In the genomic region with DNA sequence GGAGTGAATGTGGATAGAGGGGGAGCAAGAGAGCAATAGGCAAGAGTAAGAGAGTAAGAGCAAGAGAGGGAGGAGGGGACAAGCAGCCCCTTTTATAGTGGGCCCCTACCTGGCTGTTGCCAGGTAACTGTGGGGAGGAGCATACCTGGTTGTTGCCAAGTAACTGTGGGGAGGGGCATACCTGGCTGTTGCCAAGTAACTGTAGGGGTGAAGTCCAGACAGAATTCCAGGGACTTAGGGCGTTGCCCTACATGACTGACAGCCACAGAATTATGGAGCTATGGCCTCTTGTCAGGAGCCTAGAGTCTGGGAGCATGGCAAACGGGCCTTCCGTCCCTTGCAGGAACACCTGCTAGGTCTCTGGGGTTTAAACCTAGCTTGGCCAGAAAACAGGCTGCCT, we compare ENCODE assay signal across 20 mouse cellular contexts.
DNase-seq lines count a peak whose midpoint lies in the region; ATAC-seq and TF ChIP-seq lines count a peak whose summit lies in the region.
"Had no signal": no experiment of that assay in that cellular context is flagged by ENCODE, and none has a peak within 500 bp of the region (broad histone marks: within the 10 kb centered on the region; RNA-seq: fewer than 3 reads in every experiment).

No protein-coding gene starts in this region.

- no peak for ATAC-seq in kidney, embryonic 16.5 days (ENCODE audit: low FRiP score, low TSS enrichment)
- ATAC-seq in intestine, embryonic 15.5 days: peak; percentile 95
- peak; percentile 56; the same call in 1 of the 2 replicates for ATAC-seq in stomach, embryonic 15.5 days (ENCODE audit: insufficient read depth, low FRiP score, low read depth)
- ATAC-seq: activated CD4-positive, CD25-positive, alpha-beta regulatory T cell, adult 4 months had no signal

- no peaks in the 10 kb centered on the region for H3K27me3 ChIP-seq in kidney, adult 2 months (replicated peaks; ENCODE audit: control insufficient read depth, insufficient read depth, low read length)
- H3K27me3 ChIP-seq in kidney, embryonic 16.5 days (ENCODE audit: insufficient read depth, low read length): no peaks in the 10 kb centered on the region
- H3K27me3 ChIP-seq in intestine, embryonic 15.5 days (replicated peaks): no peaks in the 10 kb centered on the region
- no peaks in the 10 kb centered on the region for H3K27me3 ChIP-seq in stomach, embryonic 15.5 days (replicated peaks)
- H3K27me3 ChIP-seq: embryonic facial prominence, embryonic 13.5 days; forebrain, embryonic 12.5 days; heart, embryonic 12.5 days had no signal

- WGBS in kidney, adult 2 months: 64% methylated on average over 3 of the region's 3 CpGs
- 68% methylated on average over 3 of the region's 3 CpGs for WGBS in kidney, embryonic 16.5 days
- 62% methylated on average over 3 of the region's 3 CpGs for WGBS in intestine, embryonic 15.5 days
- WGBS in stomach, embryonic 15.5 days: 63% methylated on average over 3 of the region's 3 CpGs

- no peak overlapping the region for H3K9ac ChIP-seq in kidney, embryonic 16.5 days (replicated peaks; ENCODE audit: low read length)
- no peak overlapping the region for H3K9ac ChIP-seq in intestine, embryonic 15.5 days
- no peak overlapping the region for H3K9ac ChIP-seq in stomach, embryonic 15.5 days
- H3K9ac ChIP-seq: embryonic facial prominence, embryonic 13.5 days; forebrain, embryonic 12.5 days; heart, embryonic 12.5 days; hindbrain, embryonic 14.5 days had no signal

- H3K36me3 ChIP-seq in kidney, adult 2 months (ENCODE audit: control insufficient read depth, insufficient read depth, low read length): no peaks in the 10 kb centered on the region
- H3K36me3 ChIP-seq in kidney, embryonic 16.5 days (ENCODE audit: insufficient read depth, low read length): no peaks in the 10 kb centered on the region
- H3K36me3 ChIP-seq in intestine, embryonic 15.5 days: no peaks in the 10 kb centered on the region
- H3K36me3 ChIP-seq in stomach, embryonic 15.5 days: no peaks in the 10 kb centered on the region
- H3K36me3 ChIP-seq: embryonic facial prominence, embryonic 13.5 days; forebrain, embryonic 12.5 days; heart, embryonic 12.5 days; hindbrain, embryonic 10.5 days had no signal

- H3K9me3 ChIP-seq in kidney, embryonic 16.5 days (ENCODE audit: low read length): no peaks in the 10 kb centered on the region
- H3K9me3 ChIP-seq in intestine, embryonic 15.5 days: no peaks in the 10 kb centered on the region
- H3K9me3 ChIP-seq in stomach, embryonic 15.5 days: no peaks in the 10 kb centered on the region
- H3K9me3 ChIP-seq: embryonic facial prominence, embryonic 13.5 days; forebrain, embryonic 12.5 days; heart, embryonic 12.5 days; hindbrain, embryonic 10.5 days had no signal

- no peak overlapping the region for H3K4me2 ChIP-seq in kidney, embryonic 16.5 days (replicated peaks; ENCODE audit: low read depth, low read length)
- no peak overlapping the region for H3K4me2 ChIP-seq in intestine, embryonic 15.5 days (replicated peaks)
- H3K4me2 ChIP-seq in stomach, embryonic 15.5 days: no peak overlapping the region
- H3K4me2 ChIP-seq: embryonic facial prominence, embryonic 13.5 days; forebrain, embryonic 12.5 days; heart, embryonic 12.5 days; hindbrain, embryonic 14.5 days had no signal

- no peak overlapping the region for H3K4me3 ChIP-seq in kidney, adult 2 months (ENCODE audit: insufficient read depth, low read depth, low read length)
- H3K4me3 ChIP-seq in kidney, embryonic 16.5 days (ENCODE audit: low read length): no peak overlapping the region
- no peak overlapping the region for H3K4me3 ChIP-seq in intestine, embryonic 15.5 days (replicated peaks)
- no peak overlapping the region for H3K4me3 ChIP-seq in stomach, embryonic 15.5 days (replicated peaks)
- H3K4me3 ChIP-seq: embryonic facial prominence, embryonic 13.5 days; forebrain, embryonic 12.5 days; heart, adult 2 months; heart, embryonic 12.5 days; hindbrain, embryonic 10.5 days had no signal

- peak; percentile 28 for DNase-seq in kidney, adult 2 months
- DNase-seq in R1 (ENCODE audit: low read depth, low spot score) (peak; percentile 64), MN1 (ENCODE audit: low spot score) (no peak)
- no peak for DNase-seq in left cerebral cortex, adult 9 months (ENCODE audit: low spot score in 2 of 2)
- no peak for DNase-seq in spleen, postnatal 14 days (ENCODE audit: low spot score in 2 of 2)
- DNase-seq: adrenal gland, postnatal 14 days; cerebellum, adult 18-20 months; cerebellum, adult 9-11 months; cerebellum, postnatal 36 days; gastrocnemius, postnatal 10 days; heart, adult 2 months had no signal

- no peak for TF ChIP-seq CTCF in kidney, adult 2 months (conservative IDR thresholded peaks at IDR 0.05; ENCODE audit: insufficient read depth, insufficient read length, low read depth, low read length)

- H3K4me1 ChIP-seq in kidney, adult 2 months (ENCODE audit: control insufficient read depth, insufficient read depth, low read length): no peaks in the 10 kb centered on the region
- H3K4me1 ChIP-seq in kidney, embryonic 16.5 days (ENCODE audit: insufficient read depth, low read length): no peaks in the 10 kb centered on the region
- H3K4me1 ChIP-seq in intestine, embryonic 15.5 days (replicated peaks): no peaks in the 10 kb centered on the region
- H3K4me1 ChIP-seq in stomach, embryonic 15.5 days: no peaks in the 10 kb centered on the region
- H3K4me1 ChIP-seq: embryonic facial prominence, embryonic 13.5 days; heart, embryonic 12.5 days had no signal

- no peak overlapping the region for H3K27ac ChIP-seq in kidney, adult 2 months (ENCODE audit: insufficient read depth, low read depth, low read length)
- H3K27ac ChIP-seq in kidney, embryonic 16.5 days (ENCODE audit: low read length): no peak overlapping the region
- H3K27ac ChIP-seq in intestine, embryonic 15.5 days: no peak overlapping the region
- no peak overlapping the region for H3K27ac ChIP-seq in stomach, embryonic 15.5 days
- H3K27ac ChIP-seq: embryonic facial prominence, embryonic 13.5 days; forebrain, embryonic 12.5 days; heart, adult 2 months; hindbrain, embryonic 10.5 days; hindbrain, embryonic 14.5 days had no signal

- TF ChIP-seq POLR2A in kidney, adult 2 months (IDR thresholded peaks at IDR 0.05; ENCODE audit: low read depth, low read length): no peak

Comparison
In these comparisons a context has a peak if more than half of its experiments do, and no peak if none do; other contexts are left out.
1. DNase-seq: peak in kidney, adult 2 months (single experiment) and R1 (single experiment); none in MN1 (single experiment), left cerebral cortex, adult 9 months (0 of 2) and spleen, postnatal 14 days (0 of 2).